Mouse (Mus musculus) spleen, adult 12 weeks (tissue): ENCODE measurements around the gene Sppl3.
A peak's percentile ranks its signal among the peaks of the same experiment; 100 is the strongest.

Experiments used
- DNase-seq: peaks from one replicate; pipeline ENCODE4 v3.0.0; 2022; ENCODE audit warnings: low spot score

Gene Sppl3

GRCm38 (mm10) chr5:115043626-115044025, 32.7 kb downstream of the Sppl3 start:
- DNase-seq = no peak

- DNase-seq = no peak
Measured at GRCm38 (mm10) chr5:115045146-115045677, 34.3 kb downstream of the Sppl3 start.

GRCm38 (mm10) chr5:115049692-115050091, 38.8 kb downstream of the Sppl3 start:
- DNase-seq = no peak

GRCm38 (mm10) chr5:115050776-115051175, 39.8 kb downstream of the Sppl3 start:
- DNase-seq = no peak

- DNase-seq = no peak
Measured at GRCm38 (mm10) chr5:115052546-115052945, 41.6 kb downstream of the Sppl3 start.

GRCm38 (mm10) chr5:115053791-115054396, 43.0 kb downstream of the Sppl3 start:
- no peak for DNase-seq

- no peak for DNase-seq
Measured at GRCm38 (mm10) chr5:115055418-115055817, 44.5 kb downstream of the Sppl3 start.

- no peak for DNase-seq
Measured at GRCm38 (mm10) chr5:115057153-115057552, 46.2 kb downstream of the Sppl3 start.

GRCm38 (mm10) chr5:115058584-115059297, 47.8 kb downstream of the Sppl3 start:
- no peak for DNase-seq

GRCm38 (mm10) chr5:115060067-115060695, 49.2 kb downstream of the Sppl3 start:
- no peak for DNase-seq

- no peak for DNase-seq
Measured at GRCm38 (mm10) chr5:115060977-115061376, 50.0 kb downstream of the Sppl3 start.

- DNase-seq = no peak
Measured at GRCm38 (mm10) chr5:115062566-115062965, 51.6 kb downstream of the Sppl3 start.

- DNase-seq = no peak
Measured at GRCm38 (mm10) chr5:115063391-115063790, 52.5 kb downstream of the Sppl3 start.

GRCm38 (mm10) chr5:115066245-115066644, 55.3 kb downstream of the Sppl3 start:
- DNase-seq = no peak

- peak; percentile 54 for DNase-seq
Measured at GRCm38 (mm10) chr5:115068671-115069421, 57.9 kb downstream of the Sppl3 start.

- DNase-seq = no peak
Measured at GRCm38 (mm10) chr5:115069611-115070010, 58.7 kb downstream of the Sppl3 start.

GRCm38 (mm10) chr5:115070457-115070856, 59.5 kb downstream of the Sppl3 start:
- DNase-seq = no peak

GRCm38 (mm10) chr5:115071096-115071901, 60.4 kb downstream of the Sppl3 start:
- DNase-seq = peak; percentile 23

- DNase-seq = peak; percentile 34
Measured at GRCm38 (mm10) chr5:115072143-115072542, 61.2 kb downstream of the Sppl3 start.

GRCm38 (mm10) chr5:115073306-115073705, 62.4 kb downstream of the Sppl3 start:
- DNase-seq = peak; percentile 32

GRCm38 (mm10) chr5:115074749-115075148, 63.8 kb downstream of the Sppl3 start:
- DNase-seq = no peak
